Mouse (Mus musculus) small intestine, adult 2 months (tissue): Measurements from ENCODE around the gene Cat.

Source experiments
- CTCF ChIP-seq: fragments of 200-500 bp; IDR thresholded peaks from 2 replicates; pipeline ENCODE4 v1.5.1; 2012; ENCODE audit warnings: low read depth, mild to moderate bottlenecking, control low read depth, inconsistent platforms, low read length, moderate library complexity, mixed read lengths; ENCODE audit not compliant: insufficient replicate concordance, insufficient read length; ENCODE audit errors: extremely low read depth
- POLR2A ChIP-seq: fragments of 200-500 bp; IDR thresholded peaks from 2 replicates; pipeline ENCODE4 v1.6.1; 2012; ENCODE audit warnings: low read depth, mild to moderate bottlenecking, control low read depth, inconsistent platforms, low read length, moderate library complexity

DNA sequence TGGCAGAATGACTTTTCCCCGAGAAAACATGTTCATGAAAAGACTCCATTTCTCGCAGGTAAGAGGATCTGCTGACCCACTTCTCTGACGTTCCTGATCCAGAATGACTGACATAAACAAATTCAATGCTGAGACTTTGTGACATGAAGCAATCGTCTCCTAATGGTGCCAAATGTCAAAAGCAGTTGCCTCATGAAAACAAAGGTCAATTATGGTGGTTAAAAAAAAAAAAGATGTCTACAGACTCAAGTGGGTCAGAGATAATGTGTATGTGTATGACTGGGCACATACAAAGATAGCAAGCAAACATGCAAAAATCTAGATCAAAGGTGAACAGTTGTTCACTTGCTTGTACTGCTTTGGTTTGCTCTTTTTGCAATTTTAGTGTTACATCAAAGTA is 8.9 kb upstream of the Cat start:
- TF ChIP-seq CTCF (no peak), POLR2A (no peak)
